Mouse (Mus musculus) WW6 (cell line): Measurements from ENCODE around the gene 4933428G20Rik.

Source experiments
- DNase-seq: peaks from one replicate; pipeline ENCODE4 v3.0.0-alpha.2; 2013; ENCODE audit warnings: low read depth, low spot score

Gene 4933428G20Rik

GRCm38 (mm10) chr11:97532950-97533582, 32.9 kb upstream of the 4933428G20Rik start:
- DNase-seq, result no peak

- no peak for DNase-seq
Observed at GRCm38 (mm10) chr11:97532354-97532753, 32.2 kb upstream of the 4933428G20Rik start.

GRCm38 (mm10) chr11:97531381-97532260, 31.5 kb upstream of the 4933428G20Rik start:
- DNase-seq, result peak; percentile 88

GRCm38 (mm10) chr11:97530961-97531360, 30.8 kb upstream of the 4933428G20Rik start:
- no peak for DNase-seq

GRCm38 (mm10) chr11:97530069-97530468, 29.9 kb upstream of the 4933428G20Rik start:
- no peak for DNase-seq

GRCm38 (mm10) chr11:97528282-97528808, 28.2 kb upstream of the 4933428G20Rik start:
- no peak for DNase-seq

GRCm38 (mm10) chr11:97525313-97525712, 25.2 kb upstream of the 4933428G20Rik start:
- no peak for DNase-seq

GRCm38 (mm10) chr11:97524306-97524705, 24.2 kb upstream of the 4933428G20Rik start:
- DNase-seq, result no peak

GRCm38 (mm10) chr11:97523827-97524261, 23.7 kb upstream of the 4933428G20Rik start:
- DNase-seq, result no peak

GRCm38 (mm10) chr11:97523107-97523506, 23.0 kb upstream of the 4933428G20Rik start:
- no peak for DNase-seq

GRCm38 (mm10) chr11:97521741-97522474, 21.8 kb upstream of the 4933428G20Rik start:
- no peak for DNase-seq

- DNase-seq, result no peak
Observed at GRCm38 (mm10) chr11:97520541-97520940, 20.4 kb upstream of the 4933428G20Rik start.

GRCm38 (mm10) chr11:97513066-97513465, 12.9 kb upstream of the 4933428G20Rik start:
- DNase-seq, result no peak

GRCm38 (mm10) chr11:97512511-97512910, 12.4 kb upstream of the 4933428G20Rik start:
- DNase-seq, result no peak

- DNase-seq, result peak; percentile 77
Observed at GRCm38 (mm10) chr11:97511661-97512369, 11.7 kb upstream of the 4933428G20Rik start.

- peak; percentile 84 for DNase-seq
Observed at GRCm38 (mm10) chr11:97510966-97511660, 11.0 kb upstream of the 4933428G20Rik start.

- no peak for DNase-seq
Observed at GRCm38 (mm10) chr11:97509715-97510485, 9.8 kb upstream of the 4933428G20Rik start.

- no peak for DNase-seq
Observed at GRCm38 (mm10) chr11:97509058-97509457, 8.9 kb upstream of the 4933428G20Rik start.

- no peak for DNase-seq
Observed at GRCm38 (mm10) chr11:97508198-97508597, 8.1 kb upstream of the 4933428G20Rik start.

- DNase-seq, result no peak
Observed at GRCm38 (mm10) chr11:97506331-97506730, 6.2 kb upstream of the 4933428G20Rik start.
